In genomic region chr9:21165952-21166451, GRCm38 (mm10) we compare ENCODE assay signal across 8 mouse cellular contexts. TPM values are rescaled to one million over a fixed set of nuclear protein-coding genes. Genes with fewer than 3 reads are reported as not detected.
DNase-seq lines count a peak whose midpoint lies in the region; ATAC-seq and TF ChIP-seq lines count a peak whose summit lies in the region.

No protein-coding gene starts in this region.

- H3K27me3 ChIP-seq in lung, embryonic 14.5 days (ENCODE audit: insufficient read depth, low read length): peaks cover 58% of the 10 kb centered on the region
- H3K27me3 ChIP-seq in heart, embryonic 14.5 days (ENCODE audit: control insufficient read depth, insufficient read depth, low read length): peaks cover 42% of the 10 kb centered on the region
- peaks cover 32% of the 10 kb centered on the region for H3K27me3 ChIP-seq in stomach, embryonic 14.5 days (ENCODE audit: control insufficient read depth, insufficient read depth, low read length)

- H3K4me3 ChIP-seq in lung, embryonic 14.5 days (ENCODE audit: low read depth, low read length): peak overlapping the region; percentile 56
- peak overlapping the region; percentile 61 to 69 for H3K4me3 ChIP-seq in heart, embryonic 14.5 days (ENCODE audit: control insufficient read depth in 1 of 2, insufficient read depth in 1 of 2, low read depth in 1 of 2, low read length in 2 of 2)
- peak overlapping the region; percentile 46 for H3K4me3 ChIP-seq in stomach, embryonic 14.5 days (ENCODE audit: low read depth, low read length)

- WGBS in lung, embryonic 14.5 days: under 1% methylated on average over 47 of the region's 47 CpGs
- 2% methylated on average over 47 of the region's 47 CpGs for WGBS in heart, embryonic 14.5 days
- 1% methylated on average over 46 of the region's 47 CpGs for WGBS in stomach, embryonic 14.5 days

- H3K9ac ChIP-seq in lung, embryonic 14.5 days: peak overlapping the region; percentile 54
- peak overlapping the region; percentile 79 for H3K9ac ChIP-seq in heart, embryonic 14.5 days (ENCODE audit: low read length)
- peak overlapping the region; percentile 30; the same call in 1 of the 2 replicates for H3K9ac ChIP-seq in stomach, embryonic 14.5 days (replicated peaks; ENCODE audit: low read depth, low read length)

- peak overlapping the region; percentile 93 for H3K4me2 ChIP-seq in lung, embryonic 14.5 days
- H3K4me2 ChIP-seq in heart, embryonic 14.5 days (ENCODE audit: low read length): peak overlapping the region; percentile 98
- H3K4me2 ChIP-seq in stomach, embryonic 14.5 days (replicated peaks; ENCODE audit: low read depth, low read length): peak overlapping the region; percentile 95

- H3K4me1 ChIP-seq in lung, embryonic 14.5 days (ENCODE audit: insufficient read depth): peaks cover 19% of the 10 kb centered on the region
- H3K4me1 ChIP-seq in heart, embryonic 14.5 days (ENCODE audit: control insufficient read depth in 2 of 2, insufficient read depth in 2 of 2, low read length in 2 of 2): peaks cover 33 to 52% of the 10 kb centered on the region in 2 experiments
- H3K4me1 ChIP-seq in stomach, embryonic 14.5 days (ENCODE audit: control insufficient read depth, insufficient read depth, low read length): peaks cover 26% of the 10 kb centered on the region

- no peaks in the 10 kb centered on the region for H3K36me3 ChIP-seq in lung, embryonic 14.5 days (ENCODE audit: insufficient read depth)
- no peaks in the 10 kb centered on the region for H3K36me3 ChIP-seq in heart, embryonic 14.5 days (ENCODE audit: control insufficient read depth, insufficient read depth, low read length)
- H3K36me3 ChIP-seq in stomach, embryonic 14.5 days (ENCODE audit: control insufficient read depth, insufficient read depth, low read length): no peaks in the 10 kb centered on the region

- no peak overlapping the region for H3K27ac ChIP-seq in lung, embryonic 14.5 days (ENCODE audit: low read depth)
- H3K27ac ChIP-seq in heart, embryonic 14.5 days (replicated peaks in 1 of 2; ENCODE audit: control insufficient read depth in 1 of 2, insufficient read depth in 1 of 2, low read depth in 2 of 2, low read length in 2 of 2): no peak overlapping the region; a peak in 1 of 4 replicates
- no peak overlapping the region for H3K27ac ChIP-seq in stomach, embryonic 14.5 days (ENCODE audit: low read length)

- DNase-seq in lung, embryonic 14.5 days: peak; percentile 41
- no peak for DNase-seq in lung, adult 18-20 months
- peak; percentile 59 to 74 for DNase-seq in adrenal gland, postnatal 36 days
- DNase-seq in kidney, postnatal 4 days: peak; percentile 77 to 78
- peak; percentile 68 to 78 for DNase-seq in lung, postnatal 4 days

- no peaks in the 10 kb centered on the region for H3K9me3 ChIP-seq in lung, embryonic 14.5 days (ENCODE audit: low read depth, low read length)
- no peaks in the 10 kb centered on the region for H3K9me3 ChIP-seq in heart, embryonic 14.5 days (ENCODE audit: control insufficient read depth, low read length)
- no peaks in the 10 kb centered on the region for H3K9me3 ChIP-seq in stomach, embryonic 14.5 days (ENCODE audit: control insufficient read depth, low read depth, low read length)

- peak; percentile 66 for TF ChIP-seq CTCF in lung, embryonic 14.5 days (IDR thresholded peaks at IDR 0.05; ENCODE audit: low read depth)

- ATAC-seq in lung, embryonic 14.5 days (ENCODE audit: insufficient read depth): no peak
- no peak for ATAC-seq in heart, embryonic 14.5 days (ENCODE audit: insufficient number of reproducible peaks, insufficient read depth, low FRiP score, low read depth)
- ATAC-seq in stomach, embryonic 14.5 days (ENCODE audit: insufficient number of reproducible peaks, insufficient read depth, low FRiP score, low read depth): no peak
- ATAC-seq in cerebellum, adult (ENCODE audit: insufficient number of reproducible peaks, low FRiP score, low TSS enrichment): no peak

RNA-seq across cellular contexts. Expression of gene Pde4a, which starts 0.5 kb away (rescaled TPM):
- 8.4 and 9.4 TPM in 2 replicates for polyA plus RNA-seq in lung, embryonic 14.5 days (2014; fragmentation: Nextera tagmentation; extraction: Ambion mirVana)
- 10 to 100 TPM in 1 of 2 experiments, 1 to 10 TPM in 1; 8.6 to 10.6 TPM for total RNA-seq in adrenal gland, postnatal 36 days (2021)
- 11.0 and 11.8 TPM in 2 replicates for polyA plus RNA-seq in heart, embryonic 14.5 days (2014; fragmentation: Nextera tagmentation; extraction: Ambion mirVana)
- 5.4 TPM in 2 replicates for polyA plus RNA-seq in stomach, embryonic 14.5 days (2014; fragmentation: Nextera tagmentation; extraction: Ambion mirVana)

RNA-seq across cellular contexts. Expression of gene Cdc37, which starts 16.2 kb away (rescaled TPM):
- 352 and 353 TPM in 2 replicates for polyA plus RNA-seq in lung, embryonic 14.5 days (2014; fragmentation: Nextera tagmentation; extraction: Ambion mirVana)
- 100 to 1,000 TPM; 180 to 201 TPM for total RNA-seq in adrenal gland, postnatal 36 days (2021)
- 209 and 212 TPM in 2 replicates for polyA plus RNA-seq in heart, embryonic 14.5 days (2014; fragmentation: Nextera tagmentation; extraction: Ambion mirVana)
- polyA plus RNA-seq in stomach, embryonic 14.5 days (2014; fragmentation: Nextera tagmentation; extraction: Ambion mirVana): 283 and 302 TPM in 2 replicates

RNA-seq across cellular contexts. Expression of gene Tyk2, which starts 35.0 kb away (rescaled TPM):
- 9.5 and 12.5 TPM in 2 replicates for polyA plus RNA-seq in lung, embryonic 14.5 days (2014; fragmentation: Nextera tagmentation; extraction: Ambion mirVana)
- total RNA-seq in adrenal gland, postnatal 36 days (2021): 10 to 100 TPM; 14.6 to 15.2 TPM
- polyA plus RNA-seq in heart, embryonic 14.5 days (2014; fragmentation: Nextera tagmentation; extraction: Ambion mirVana): 11.2 and 11.9 TPM in 2 replicates
- 10.2 and 10.9 TPM in 2 replicates for polyA plus RNA-seq in stomach, embryonic 14.5 days (2014; fragmentation: Nextera tagmentation; extraction: Ambion mirVana)

Comparison
In these comparisons a context has a peak if more than half of its experiments do, and no peak if none do; other contexts are left out.
1. DNase-seq: peak in lung, embryonic 14.5 days (single experiment), adrenal gland, postnatal 36 days (2 of 2), kidney, postnatal 4 days (2 of 2) and lung, postnatal 4 days (2 of 2); none in lung, adult 18-20 months (0 of 2).
2. Peak in every context shown above with its lines, with median percentiles within 50 percentile points of each other: H3K4me2 ChIP-seq, H3K4me3 ChIP-seq and H3K9ac ChIP-seq.